Mouse (Mus musculus): ENCODE measurements around the gene Gm11639.

GRCm38 (mm10) chr11:104765762-104766161 lies 80.3 kb downstream of the Gm11639 start:
- TF ChIP-seq CTCF (IDR thresholded peaks at IDR 0.05; ENCODE audit: control insufficient read depth, insufficient read depth, insufficient read length) (no peak), USF1 (IDR thresholded peaks at IDR 0.05; ENCODE audit: low read depth) (no peak)

Measured in C2C12 (cell line).